Mouse (Mus musculus) MEL (cell line): Measurements from ENCODE around the gene Nabp2.

Experiments used
- CTCF ChIP-seq, 3 experiments: IDR thresholded peaks in 2 of 3; conservative IDR thresholded peaks in 1 of 3; 2 replicates each; pipeline ENCODE4 v1.5.1; 2011 to 2012; ENCODE audit warnings: low read length in 3 of 3, low read depth in 2 of 3, mild to moderate bottlenecking in 2 of 3, improper control_type of control experiment in 1 of 3, inconsistent platforms in 1 of 3, mixed read lengths in 1 of 3, moderate library complexity in 1 of 3; ENCODE audit not compliant: control insufficient read depth in 1 of 3, insufficient read depth in 1 of 3, poor library complexity in 1 of 3, severe bottlenecking in 1 of 3
- POLR2A ChIP-seq, 2 experiments: IDR thresholded peaks; 2 replicates each; pipeline ENCODE4 v1.6.1; 2011 to 2012; ENCODE audit warnings: low read length in 2 of 2, mild to moderate bottlenecking in 2 of 2, control low read depth in 1 of 2, improper control_type of control experiment in 1 of 2, low read depth in 1 of 2, moderate library complexity in 1 of 2; ENCODE audit not compliant: control insufficient read depth in 1 of 2, insufficient read depth in 1 of 2, poor library complexity in 1 of 2
- SIN3A ChIP-seq: IDR thresholded peaks from 2 replicates; pipeline ENCODE4 v1.6.1; 2012; ENCODE audit warnings: low read length, improper control_type of control experiment, inconsistent platforms
- USF1 ChIP-seq: IDR thresholded peaks from 2 replicates; pipeline ENCODE4 v1.6.1; 2014; ENCODE audit warnings: low read depth, mild to moderate bottlenecking, inconsistent platforms, low read length, improper control_type of control experiment, moderate library complexity

- TF ChIP-seq CTCF (IDR thresholded peaks at IDR 0.05 in 2 of 3, conservative IDR thresholded peaks at IDR 0.05 in 1 of 3; ENCODE audit: control insufficient read depth in 1 of 3, insufficient read depth in 1 of 3, low read depth in 2 of 3, low read length in 3 of 3, poor library complexity in 1 of 3, severe bottlenecking in 1 of 3), result no peak; a peak in 1 of 6 replicates
- TF ChIP-seq POLR2A (IDR thresholded peaks at IDR 0.05; ENCODE audit: control insufficient read depth in 1 of 2, insufficient read depth in 1 of 2, low read depth in 1 of 2, low read length in 2 of 2, poor library complexity in 1 of 2), result peak in 1 of 2 experiments; percentile 41; a peak in 1 of 4 replicates
- peak; percentile 56; the same call in 1 of the 2 replicates for TF ChIP-seq SIN3A
- TF ChIP-seq USF1, result peak; percentile 83
These were observed 38.1 kb downstream of the Nabp2 start for GRCm38 (mm10) chr10:128372989-128373748.
